Mouse (Mus musculus): Measurements from ENCODE around the gene Hist1h3c.
"Not testable (repeated sequence)": the region's sequence is repeated elsewhere in the genome, so short reads cannot be mapped to it uniquely, and the experiment has no call there.

Gene Hist1h3c

DNA sequence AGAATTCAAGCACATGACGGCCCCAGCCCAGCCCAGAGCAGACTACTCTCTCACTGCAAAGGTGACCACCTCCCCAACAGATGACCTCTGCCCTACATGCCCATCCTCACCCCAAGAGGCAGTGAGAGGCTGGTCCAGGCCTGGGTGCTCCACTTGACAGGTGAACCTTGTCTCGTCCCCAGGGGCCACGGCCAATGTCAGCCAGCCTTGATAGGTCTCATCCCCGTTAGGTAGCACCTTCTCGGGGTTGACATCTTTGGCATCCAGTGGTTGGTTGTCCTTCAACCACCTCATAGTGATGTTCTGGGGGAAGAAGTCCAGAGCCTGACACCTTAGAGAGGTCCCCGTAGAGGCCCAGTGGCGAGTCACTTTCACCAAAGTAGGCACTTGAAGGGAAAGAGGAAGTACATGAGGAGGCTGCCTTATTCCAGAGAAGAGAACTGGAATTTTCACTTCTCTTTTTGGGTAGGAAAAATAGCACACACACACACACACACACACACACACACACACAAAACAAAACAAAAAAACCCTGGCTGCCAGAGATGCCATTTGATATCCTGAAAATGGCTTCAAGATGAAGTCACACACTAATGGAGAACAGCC is 39.5 kb downstream of the Hist1h3c start:
- DNase-seq (ENCODE audit: low read depth): no peak

DNA sequence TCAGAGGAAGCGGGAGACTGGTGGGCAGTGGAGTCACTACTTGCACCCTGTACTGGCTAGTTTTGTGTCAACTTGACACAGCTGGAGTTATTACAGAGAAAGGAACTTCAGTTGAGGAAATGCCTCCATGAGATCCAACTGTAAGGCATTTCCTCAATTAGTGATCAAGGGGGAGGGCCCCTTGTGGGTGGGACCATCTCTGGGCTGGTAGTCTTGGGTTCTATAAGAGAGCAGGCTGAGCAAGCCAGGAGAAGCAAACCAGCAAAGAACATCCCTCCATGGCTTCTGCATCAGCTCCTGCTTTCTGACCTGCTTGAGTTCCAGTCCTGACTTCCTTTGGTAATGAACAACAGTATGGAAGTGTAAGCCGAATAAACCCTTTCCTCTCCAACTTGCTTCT is 42.6 kb downstream of the Hist1h3c start:
- not testable (repeated sequence) for DNase-seq (ENCODE audit: low read depth)

DNA sequence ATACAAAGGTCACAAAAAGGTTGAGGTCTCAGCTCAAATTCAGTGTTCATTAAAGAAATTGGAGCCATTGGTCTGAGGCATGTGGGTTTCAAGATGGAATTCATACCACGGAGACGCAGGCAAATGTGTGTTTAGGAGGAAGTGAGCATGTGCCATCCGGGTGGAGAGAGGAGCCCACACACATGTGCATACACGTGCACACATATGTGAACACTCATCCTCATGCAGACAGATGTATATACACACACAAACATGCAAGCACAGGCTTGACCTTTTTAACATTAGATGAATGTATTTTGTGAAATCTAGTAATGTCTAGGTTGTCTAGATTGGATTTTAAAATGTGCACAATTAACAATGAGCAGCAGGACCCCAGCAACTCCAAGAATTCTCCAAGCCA is 43.2 kb downstream of the Hist1h3c start:
- no peak for DNase-seq (ENCODE audit: low read depth)

DNA sequence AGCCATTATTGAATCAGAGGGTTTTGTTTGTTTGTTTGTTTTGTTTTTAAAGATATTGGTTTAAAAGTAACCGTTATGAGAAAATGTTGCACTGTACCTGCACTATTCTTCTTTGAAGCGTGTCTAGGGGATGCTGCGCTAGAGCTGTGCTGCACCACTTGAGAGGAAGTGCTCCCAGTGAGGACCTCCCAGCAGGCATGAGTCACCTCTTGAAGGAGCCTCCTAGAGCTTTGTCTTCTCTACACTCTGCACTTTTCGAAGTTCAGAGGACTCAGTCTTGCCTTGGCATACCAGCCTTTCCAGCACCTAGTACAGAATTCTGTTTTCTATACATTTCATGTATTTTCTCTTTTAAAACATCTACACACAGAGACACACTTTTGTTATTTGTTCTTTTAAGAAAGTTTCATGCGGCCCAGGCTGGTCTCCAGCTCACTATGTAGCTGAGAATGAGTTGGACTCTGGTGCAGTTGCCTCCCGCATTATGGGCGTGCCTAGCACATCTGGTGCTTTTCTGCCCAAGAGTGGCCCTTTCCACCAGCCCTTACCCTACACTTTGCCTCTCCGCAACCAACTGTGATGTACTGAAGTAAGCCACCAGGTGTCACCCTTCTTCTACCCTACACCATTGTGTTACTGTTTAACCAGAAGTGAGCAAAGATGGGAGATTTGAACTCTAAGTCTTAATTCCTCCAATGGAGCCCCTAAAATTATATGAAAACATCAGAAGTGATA is 44.4 kb downstream of the Hist1h3c start:
- no peak for DNase-seq (ENCODE audit: low read depth)

DNA sequence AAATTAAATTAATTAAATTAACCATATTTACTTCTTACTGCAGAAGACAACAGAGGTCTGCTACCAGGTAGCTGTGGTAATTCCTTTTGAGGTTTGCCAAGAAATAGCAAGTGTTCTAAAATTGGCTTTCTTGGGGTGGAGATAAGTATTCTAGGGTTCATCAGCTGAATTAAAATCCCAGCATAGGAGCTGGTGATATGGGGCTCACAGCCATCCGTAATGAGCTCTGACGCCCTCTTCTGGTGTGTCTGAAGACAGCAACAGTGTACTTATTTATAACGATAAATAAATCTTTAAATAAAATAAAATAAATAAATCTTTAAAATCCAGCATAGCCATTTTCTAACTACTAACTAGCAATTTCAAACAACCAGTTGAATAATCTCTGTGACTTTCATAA is 45.6 kb downstream of the Hist1h3c start:
- DNase-seq (ENCODE audit: low read depth): no peak

DNA sequence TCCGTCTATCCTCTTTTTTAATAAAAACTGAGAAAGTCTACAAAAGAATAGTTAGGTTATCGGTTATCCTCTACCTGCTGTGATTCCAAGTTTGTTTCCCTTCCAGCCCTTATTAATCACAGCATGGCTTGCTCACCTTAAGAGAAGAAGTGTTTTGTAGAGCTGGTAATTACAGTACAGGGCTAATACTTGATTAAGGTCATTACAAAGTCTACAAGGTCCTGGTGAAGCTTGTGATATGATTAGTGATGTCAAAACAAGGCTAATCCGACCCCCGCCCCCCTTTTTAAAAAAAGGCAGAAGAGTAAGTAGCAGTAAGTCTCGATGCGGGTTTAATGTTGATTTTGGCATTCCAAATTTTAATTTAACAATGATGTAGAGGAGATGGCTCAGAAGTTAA is 46.4 kb downstream of the Hist1h3c start:
- DNase-seq (ENCODE audit: low read depth): no peak

DNA sequence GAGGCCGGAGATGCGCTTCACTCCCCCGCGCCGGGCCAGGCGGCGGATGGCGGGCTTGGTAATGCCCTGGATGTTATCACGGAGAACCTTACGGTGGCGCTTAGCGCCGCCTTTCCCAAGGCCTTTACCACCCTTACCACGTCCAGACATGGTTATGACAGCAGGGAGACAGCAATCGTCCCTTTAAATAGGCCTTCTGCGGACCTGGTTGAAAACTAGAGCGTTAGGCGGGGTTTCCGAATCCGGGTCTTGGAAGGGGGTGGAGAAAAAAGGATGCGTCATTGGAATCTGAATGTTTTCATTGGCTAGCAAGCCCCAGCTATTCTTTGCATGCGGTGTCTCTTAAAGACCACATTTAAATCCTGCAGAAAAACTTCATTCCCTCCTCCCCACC is 47.1 kb downstream of the Hist1h3c start, which contains the start of gene Hist1h4c:
Hist1h4c (minus strand) TSS at position 155 of the 394 bp plus-strand sequence.
- DNase-seq (ENCODE audit: low read depth): peak; percentile 97

DNA sequence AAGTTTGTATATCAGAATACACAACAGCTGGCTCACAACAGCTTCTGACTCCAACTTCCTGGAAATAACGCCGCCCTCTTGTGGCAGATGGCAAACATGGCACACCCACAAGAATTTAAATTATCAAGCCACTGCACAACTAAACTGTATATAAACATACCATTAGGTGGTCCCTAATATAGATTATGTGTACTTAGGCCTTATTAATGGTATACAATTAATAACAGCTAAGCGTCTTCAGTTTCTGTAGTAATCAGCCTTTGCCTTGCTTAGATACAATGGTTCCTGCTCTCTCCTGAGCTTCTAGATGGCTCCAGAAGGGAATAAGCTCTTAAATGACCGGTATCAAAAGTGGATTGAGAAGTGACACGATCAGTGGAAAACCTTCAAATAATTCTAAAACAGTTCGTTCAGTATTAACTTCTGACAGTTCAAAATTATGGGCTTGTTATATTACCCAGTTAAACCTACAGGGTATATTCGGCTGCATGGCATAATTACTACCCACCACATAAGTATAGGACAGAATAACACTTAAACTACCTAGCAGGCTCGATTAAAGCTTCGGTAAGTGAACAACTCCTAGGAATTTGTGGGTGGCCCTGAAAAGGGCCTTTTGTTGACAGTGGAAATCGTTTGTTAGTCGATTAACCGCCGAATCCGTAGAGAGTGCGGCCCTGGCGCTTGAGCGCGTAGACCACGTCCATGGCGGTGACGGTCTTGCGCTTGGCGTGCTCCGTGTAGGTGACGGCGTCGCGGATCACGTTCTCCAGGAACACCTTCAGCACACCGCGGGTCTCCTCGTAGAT is 47.7 kb downstream of the Hist1h3c start:
- peak; percentile 91 for DNase-seq (ENCODE audit: low read depth)

DNA sequence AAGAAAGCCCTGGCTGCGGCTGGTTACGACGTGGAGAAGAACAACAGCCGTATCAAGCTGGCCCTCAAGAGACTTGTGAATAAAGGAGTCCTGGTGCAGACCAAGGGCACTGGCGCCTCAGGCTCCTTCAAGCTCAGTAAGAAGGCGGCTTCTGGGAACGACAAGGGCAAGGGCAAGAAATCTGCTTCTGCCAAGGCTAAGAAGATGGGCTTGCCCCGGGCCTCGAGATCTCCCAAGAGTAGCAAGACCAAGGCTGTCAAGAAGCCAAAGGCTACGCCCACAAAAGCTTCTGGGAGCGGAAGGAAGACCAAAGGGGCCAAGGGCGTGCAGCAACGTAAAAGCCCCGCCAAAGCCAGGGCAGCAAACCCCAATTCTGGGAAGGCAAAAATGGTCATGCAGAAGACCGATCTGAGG is 49.3 kb downstream of the Hist1h3c start:
- no peak for DNase-seq (ENCODE audit: low read depth)

DNA sequence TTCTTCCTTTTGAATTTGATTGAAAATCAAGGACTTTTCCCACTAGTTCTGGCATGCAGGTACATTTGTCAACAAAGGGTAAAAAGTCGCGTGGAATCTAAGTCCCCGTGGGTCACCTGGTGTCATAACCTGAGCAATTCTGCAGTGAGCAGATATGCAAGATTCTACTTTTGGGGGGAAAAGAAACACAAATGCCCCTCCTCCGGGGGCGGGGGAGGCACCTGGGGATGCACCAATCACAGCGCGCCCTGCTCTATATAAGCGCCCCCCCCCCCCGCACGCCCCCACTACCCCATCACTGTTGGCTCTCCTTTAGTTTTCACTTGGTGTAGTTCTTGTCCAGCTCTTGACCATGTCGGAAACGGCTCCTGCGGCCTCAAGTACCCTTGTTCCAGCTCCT is 49.9 kb downstream of the Hist1h3c start, which contains the start of gene Hist1h1t:
Hist1h1t (plus strand) TSS at position 301 of the 400 bp plus-strand sequence.
- no peak for DNase-seq (ENCODE audit: low read depth)
